Mouse (Mus musculus): ENCODE data around the gene Zfp341.

GRCm38 (mm10) chr2:154693941-154694256, 80.8 kb downstream of the Zfp341 start:
- no peak for TF ChIP-seq POLR2A (IDR thresholded peaks at IDR 0.05; ENCODE audit: borderline replicate concordance, extremely low read depth, insufficient read depth, insufficient read length, poor library complexity, severe bottlenecking)
- no peak for TF ChIP-seq CTCF (IDR thresholded peaks at IDR 0.05; ENCODE audit: borderline replicate concordance, extremely low read depth, insufficient read depth, insufficient read length)

Data from brain, embryonic 14.5 days (tissue).